Comparison of ENCODE assay signal across 21 mouse cellular contexts in genomic region chr6:118776459-118776858, GRCm38 (mm10).
A peak's percentile ranks its signal among the peaks of the same experiment; 100 is the strongest.
DNase-seq lines count a peak whose midpoint lies in the region; ATAC-seq and TF ChIP-seq lines count a peak whose summit lies in the region.
"Had no signal": no experiment of that assay in that cellular context is flagged by ENCODE, and none has a peak within 500 bp of the region (broad histone marks: within the 10 kb centered on the region; RNA-seq: fewer than 3 reads in every experiment).

No protein-coding gene starts in this region.

- DNase-seq in forebrain, embryonic 10.5 days (ENCODE audit: extremely low spot score, low spot score): no peak
- peak; percentile 23 for DNase-seq in layer of hippocampus, adult 11-12 months (ENCODE audit: low spot score)
- DNase-seq in layer of hippocampus, postnatal 36 days: no peak
- DNase-seq in lung, embryonic 14.5 days: peak; percentile 71
- no peak for DNase-seq in lung, postnatal 14 days
- no peak for DNase-seq in adrenal gland, postnatal 10 days
- DNase-seq: adrenal gland, adult 2 months; cerebellum, adult 2 months; embryo, embryonic 11 days; gastrocnemius, postnatal 25 days; heart, postnatal 10 days; kidney, postnatal 10 days; lung, postnatal 10 days; thymus, postnatal 14 days had no signal

- no peak overlapping the region for H3K4me2 ChIP-seq in forebrain, embryonic 13.5 days
- no peak overlapping the region for H3K4me2 ChIP-seq in lung, embryonic 14.5 days
- H3K4me2 ChIP-seq in forebrain, embryonic 16.5 days (ENCODE audit: low read length): no peak overlapping the region
- H3K4me2 ChIP-seq: hindbrain, embryonic 14.5 days; liver, embryonic 11.5 days; midbrain, embryonic 15.5 days had no signal

- H3K9ac ChIP-seq in forebrain, embryonic 13.5 days: no peak overlapping the region
- no peak overlapping the region for H3K9ac ChIP-seq in lung, embryonic 14.5 days
- H3K9ac ChIP-seq in forebrain, embryonic 16.5 days (replicated peaks; ENCODE audit: low read depth, low read length): no peak overlapping the region
- H3K9ac ChIP-seq: hindbrain, embryonic 14.5 days; midbrain, embryonic 15.5 days had no signal

- no peak for TF ChIP-seq CTCF in lung, embryonic 14.5 days (IDR thresholded peaks at IDR 0.05; ENCODE audit: low read depth)

- peaks cover 6% of the 10 kb centered on the region; the same call in 1 of the 2 replicates for H3K36me3 ChIP-seq in forebrain, embryonic 13.5 days (ENCODE audit: poor library complexity, severe bottlenecking)
- no peaks in the 10 kb centered on the region for H3K36me3 ChIP-seq in forebrain, embryonic 10.5 days (replicated peaks)
- no peaks in the 10 kb centered on the region; the same call in 1 of the 2 replicates for H3K36me3 ChIP-seq in lung, embryonic 14.5 days (ENCODE audit: insufficient read depth)
- 0 out of 2 replicates have a peak, but pooled peaks cover 3% of the 10 kb centered on the region for H3K36me3 ChIP-seq in forebrain, embryonic 16.5 days (ENCODE audit: control insufficient read depth, insufficient read depth)

- no peaks in the 10 kb centered on the region for H3K27me3 ChIP-seq in forebrain, embryonic 13.5 days
- no peaks in the 10 kb centered on the region for H3K27me3 ChIP-seq in forebrain, embryonic 10.5 days (ENCODE audit: poor library complexity, severe bottlenecking)
- no peaks in the 10 kb centered on the region for H3K27me3 ChIP-seq in lung, embryonic 14.5 days (ENCODE audit: insufficient read depth, low read length)
- no peaks in the 10 kb centered on the region for H3K27me3 ChIP-seq in forebrain, embryonic 16.5 days (replicated peaks; ENCODE audit: control insufficient read depth, insufficient read depth, low read length)
- H3K27me3 ChIP-seq: megakaryocyte, embryonic 14.5 days; midbrain, embryonic 15.5 days had no signal

- no peak overlapping the region for H3K27ac ChIP-seq in forebrain, embryonic 13.5 days
- no peak overlapping the region for H3K27ac ChIP-seq in forebrain, embryonic 10.5 days
- H3K27ac ChIP-seq in lung, embryonic 14.5 days (ENCODE audit: low read depth): no peak overlapping the region
- peak overlapping the region; percentile 20; the same call in 1 of the 2 replicates for H3K27ac ChIP-seq in forebrain, embryonic 16.5 days (ENCODE audit: low read length)
- H3K27ac ChIP-seq: hindbrain, embryonic 14.5 days; midbrain, embryonic 15.5 days had no signal

- no peaks in the 10 kb centered on the region for H3K4me1 ChIP-seq in forebrain, embryonic 13.5 days
- peaks cover 6% of the 10 kb centered on the region for H3K4me1 ChIP-seq in forebrain, embryonic 10.5 days
- H3K4me1 ChIP-seq in lung, embryonic 14.5 days (ENCODE audit: insufficient read depth): no peaks in the 10 kb centered on the region
- H3K4me1 ChIP-seq in forebrain, embryonic 16.5 days (replicated peaks; ENCODE audit: control insufficient read depth, insufficient read depth, low read length): peaks cover 2% of the 10 kb centered on the region; the same call in 1 of the 2 replicates
- H3K4me1 ChIP-seq: midbrain, embryonic 15.5 days had no signal

- 77% methylated on average over 9 of the region's 9 CpGs for WGBS in forebrain, embryonic 13.5 days
- WGBS in forebrain, embryonic 10.5 days: 83% methylated on average over 9 of the region's 9 CpGs
- 63% methylated on average over 9 of the region's 9 CpGs for WGBS in lung, embryonic 14.5 days
- 62% methylated on average over 9 of the region's 9 CpGs for WGBS in forebrain, embryonic 16.5 days

- no peak overlapping the region for H3K4me3 ChIP-seq in forebrain, embryonic 13.5 days
- H3K4me3 ChIP-seq in forebrain, embryonic 10.5 days: no peak overlapping the region
- no peak overlapping the region for H3K4me3 ChIP-seq in lung, embryonic 14.5 days (ENCODE audit: low read depth, low read length)
- H3K4me3 ChIP-seq in forebrain, embryonic 16.5 days (replicated peaks; ENCODE audit: low read length): no peak overlapping the region
- H3K4me3 ChIP-seq: megakaryocyte, embryonic 14.5 days; midbrain, embryonic 15.5 days had no signal

- H3K9me3 ChIP-seq in forebrain, embryonic 13.5 days (replicated peaks): no peaks in the 10 kb centered on the region
- 0 out of 2 replicates have a peak, but pooled peaks cover 3% of the 10 kb centered on the region for H3K9me3 ChIP-seq in forebrain, embryonic 10.5 days
- H3K9me3 ChIP-seq in lung, embryonic 14.5 days (ENCODE audit: low read depth, low read length): no peaks in the 10 kb centered on the region
- H3K9me3 ChIP-seq in forebrain, embryonic 16.5 days (ENCODE audit: control insufficient read depth, low read length): no peaks in the 10 kb centered on the region
- H3K9me3 ChIP-seq: midbrain, embryonic 15.5 days had no signal

- ATAC-seq in forebrain, embryonic 13.5 days: 0 out of 2 replicates have a peak, but pooled peaks have one; percentile 27
- peak; percentile 74; the same call in 1 of the 2 replicates for ATAC-seq in lung, embryonic 14.5 days (ENCODE audit: insufficient read depth)
- ATAC-seq in forebrain, embryonic 16.5 days: peak; percentile 64
- ATAC-seq: intestine, postnatal 0 days; midbrain, embryonic 15.5 days had no signal

Comparison
In these comparisons a context has a peak if more than half of its experiments do, and no peak if none do; other contexts are left out.
1. DNase-seq: peak in layer of hippocampus, adult 11-12 months (single experiment) and lung, embryonic 14.5 days (single experiment); none in forebrain, embryonic 10.5 days (single experiment), layer of hippocampus, postnatal 36 days (0 of 2), lung, postnatal 14 days (single experiment) and adrenal gland, postnatal 10 days (single experiment).
2. Peak in every context shown above with its lines, with median percentiles within 50 percentile points of each other: ATAC-seq.